Mouse (Mus musculus) ovary, postnatal 14 days (tissue): ENCODE results near the gene Lhfp.
A peak's percentile ranks its signal among the peaks of the same experiment; 100 is the strongest.
"Not testable (repeated sequence)": the region's sequence is repeated elsewhere in the genome, so short reads cannot be mapped to it uniquely, and the experiment has no call there.

Experiments
- DNase-seq: peaks from one replicate; pipeline ENCODE4 v3.0.0; 2022; ENCODE audit warnings: low spot score

Lhfp gene

GRCm38 (mm10) chr3:53273220-53273619 lies 231.9 kb downstream of the Lhfp start:
- DNase-seq = no peak

DNA sequence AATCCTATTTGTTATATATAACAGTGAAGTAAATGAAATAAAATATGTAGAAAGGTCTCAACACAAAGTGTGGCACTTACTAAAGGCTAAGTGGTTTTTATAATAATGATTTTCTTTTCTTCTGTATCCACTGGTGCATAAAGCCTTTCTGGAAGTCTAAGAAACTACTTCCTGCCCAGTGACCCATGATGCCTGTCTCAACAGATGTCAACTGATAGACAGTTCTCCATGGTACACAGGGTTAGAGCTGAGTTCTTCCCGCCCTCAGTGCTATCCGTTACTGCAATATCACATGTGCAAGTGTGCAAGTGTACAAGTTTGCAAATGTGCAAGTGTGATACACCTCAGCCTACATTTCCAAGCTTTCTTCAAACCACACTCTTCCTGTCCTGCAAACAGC lies 236.7 kb downstream of the Lhfp start:
- DNase-seq = no peak

GRCm38 (mm10) chr3:53282005-53282404 lies 240.7 kb downstream of the Lhfp start:
- DNase-seq = not testable (repeated sequence)

DNA sequence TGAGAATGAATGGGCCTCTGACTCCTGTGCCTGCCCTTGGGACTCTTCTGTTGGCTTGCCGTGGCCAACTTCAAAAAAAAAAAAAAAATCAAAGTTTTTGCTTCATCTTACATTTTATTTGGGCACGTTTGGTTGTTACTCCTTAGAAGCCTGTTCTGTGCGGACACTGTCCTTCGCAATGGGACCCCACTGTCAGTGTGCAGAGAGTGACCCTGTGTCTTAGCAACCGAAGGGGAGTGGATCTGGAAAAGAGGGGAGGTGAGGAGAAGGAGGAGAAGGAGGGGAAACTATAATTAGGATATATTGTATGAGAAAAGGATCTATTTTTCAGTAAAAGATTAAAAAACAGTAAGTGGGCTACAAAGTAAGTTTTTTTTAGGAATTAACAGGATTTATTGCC lies 242.7 kb downstream of the Lhfp start:
- DNase-seq = no peak

GRCm38 (mm10) chr3:53284471-53285177 lies 243.3 kb downstream of the Lhfp start:
- DNase-seq = no peak

GRCm38 (mm10) chr3:53288662-53289061 lies 247.3 kb downstream of the Lhfp start:
- no peak for DNase-seq

- DNase-seq = peak; percentile 21
These were observed 248.4 kb downstream of the Lhfp start for GRCm38 (mm10) chr3:53289589-53290219.

DNA sequence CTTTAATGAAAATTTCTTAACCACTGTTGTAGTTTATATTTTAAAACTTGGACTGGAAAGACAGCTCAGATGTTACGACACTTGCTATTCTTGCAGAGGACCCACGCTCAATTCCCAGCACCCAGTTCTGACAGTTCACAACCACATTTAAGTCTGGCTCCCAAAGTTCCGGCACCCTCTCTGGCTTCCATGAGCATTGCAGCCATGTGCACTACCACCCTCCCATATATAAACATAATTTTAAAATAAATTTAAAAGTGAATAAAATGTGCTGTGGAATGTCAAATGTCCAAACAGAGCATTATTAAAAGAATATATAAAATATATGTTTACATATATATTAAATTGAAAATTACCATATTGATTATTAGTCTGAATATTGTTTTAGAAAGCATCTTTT lies 249.9 kb downstream of the Lhfp start:
- no peak for DNase-seq

DNA sequence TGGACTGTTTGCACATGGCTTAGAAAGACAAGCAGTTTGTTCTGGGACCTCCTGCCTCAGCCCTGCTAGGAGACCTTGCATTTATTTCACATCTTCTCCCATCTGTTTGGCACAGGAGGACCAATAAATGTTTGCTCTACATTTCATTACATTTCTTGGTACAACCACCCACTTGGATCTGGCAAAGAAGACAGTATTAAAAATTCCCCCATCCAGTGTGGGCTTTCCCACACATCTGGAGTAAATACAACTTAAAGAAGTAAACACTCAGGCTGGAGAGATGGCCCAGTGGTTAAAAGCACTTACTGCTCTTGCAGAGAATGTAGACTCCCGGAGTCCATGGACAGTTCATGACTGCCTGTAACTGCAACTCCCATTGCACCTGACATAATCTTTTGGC lies 250.6 kb downstream of the Lhfp start:
- DNase-seq = no peak

DNA sequence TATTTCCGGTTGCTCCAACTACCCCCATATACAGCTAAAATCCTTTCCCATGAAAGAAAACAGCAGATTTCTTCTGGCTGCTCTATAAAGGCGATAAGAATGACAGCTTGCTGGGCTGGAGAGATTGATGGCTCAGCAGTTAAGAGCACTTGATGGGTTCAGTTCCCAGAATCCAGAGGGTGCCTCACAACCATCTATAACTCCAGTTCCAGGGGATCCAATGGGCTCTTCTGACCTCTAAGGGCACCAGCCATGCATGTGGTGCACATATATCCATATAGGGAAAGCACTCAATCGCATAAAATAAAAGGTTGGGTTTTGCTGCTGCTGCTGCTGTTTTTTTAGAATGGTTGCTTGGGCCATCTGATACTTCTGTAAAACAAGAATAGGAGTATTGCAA lies 251.1 kb downstream of the Lhfp start:
- no peak for DNase-seq

GRCm38 (mm10) chr3:53292979-53293378 lies 251.7 kb downstream of the Lhfp start:
- no peak for DNase-seq

- DNase-seq = no peak
These were observed 252.6 kb downstream of the Lhfp start for GRCm38 (mm10) chr3:53293901-53294433.

DNA sequence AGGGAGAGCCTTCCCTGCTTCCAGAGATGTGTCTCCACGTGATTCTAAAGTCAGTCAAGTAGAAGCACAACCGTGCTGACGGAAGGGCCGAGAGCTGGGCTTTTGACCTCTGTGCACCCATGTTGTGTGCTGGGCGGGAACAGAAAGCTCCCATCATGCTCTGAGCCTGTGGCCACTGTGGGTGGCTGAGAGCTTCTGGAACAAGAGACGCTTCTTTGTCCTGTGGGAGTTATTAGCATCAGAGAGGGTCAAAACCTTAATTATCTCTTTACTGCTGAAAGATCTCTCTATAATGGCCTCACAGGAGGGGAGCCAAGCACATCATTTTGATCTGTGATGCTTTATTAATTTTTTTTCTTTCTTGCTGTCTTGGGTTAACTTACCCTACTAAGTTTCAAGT lies 253.5 kb downstream of the Lhfp start:
- no peak for DNase-seq

GRCm38 (mm10) chr3:53301866-53302265 lies 260.5 kb downstream of the Lhfp start:
- no peak for DNase-seq

- DNase-seq = no peak
These were observed 263.0 kb downstream of the Lhfp start for GRCm38 (mm10) chr3:53304123-53304900.

DNA sequence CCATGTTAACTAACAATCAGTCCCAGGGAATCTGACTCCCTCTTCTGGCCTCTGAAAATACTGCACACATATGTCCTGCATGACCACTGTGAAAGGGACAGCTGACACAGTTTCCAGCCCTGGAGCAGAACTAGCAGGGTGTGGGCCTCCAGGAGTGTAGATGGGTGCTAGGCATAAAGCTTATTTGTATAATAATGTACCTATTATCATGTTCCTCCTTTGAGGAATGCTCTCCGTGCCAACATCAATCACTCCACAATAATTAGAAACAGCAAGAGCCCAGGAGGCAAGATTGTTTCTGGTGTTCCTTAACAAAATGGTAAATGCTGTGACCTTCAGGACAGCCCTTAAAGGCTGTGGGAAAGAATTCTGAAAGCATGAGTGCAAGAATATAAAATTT lies 264.5 kb downstream of the Lhfp start:
- DNase-seq = no peak

GRCm38 (mm10) chr3:53308649-53309048 lies 267.3 kb downstream of the Lhfp start:
- DNase-seq = no peak

GRCm38 (mm10) chr3:53310093-53310492 lies 268.8 kb downstream of the Lhfp start:
- DNase-seq = no peak

DNA sequence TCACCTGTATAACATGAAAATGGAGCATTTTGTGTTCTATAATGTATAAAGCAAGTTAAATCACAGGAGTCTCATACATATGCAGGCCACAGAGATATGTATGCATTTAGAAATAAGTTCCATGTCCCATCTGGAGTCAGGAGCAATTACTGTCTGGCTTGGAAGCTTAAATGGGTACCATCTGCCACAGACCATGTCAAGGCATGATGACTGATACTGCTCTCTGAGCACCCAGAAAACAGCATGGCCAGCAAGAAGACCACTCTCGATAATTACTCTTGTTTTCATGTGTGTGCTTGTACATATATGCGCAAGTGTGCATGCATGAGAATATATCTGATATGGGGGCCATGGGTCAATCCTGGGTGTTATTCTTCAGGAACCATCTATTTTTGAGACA lies 269.3 kb downstream of the Lhfp start:
- no peak for DNase-seq
